Mouse (Mus musculus) stomach, embryonic 14.5 days (tissue): ENCODE measurements around the gene Zscan12. TPM values are rescaled to one million over a fixed set of nuclear protein-coding genes. Genes with fewer than 3 reads are reported as not detected.

ENCODE experiments used
- ATAC-seq: fragments of 200-750 bp; cut with Nextera tagmentation; 2 replicates; pipeline ENCODE4 v1.8.0; 2017; ENCODE audit warnings: low read depth, moderate TSS enrichment; ENCODE audit not compliant: insufficient number of reproducible peaks, insufficient read depth, low FRiP score
- H3K27ac ChIP-seq: fragments of 300-500 bp; sonication (generic); 2 replicates; pipeline ENCODE4 v1.5.1; 2014; ENCODE audit warnings: mild to moderate bottlenecking, low read length, moderate library complexity, mixed read lengths
- H3K27me3 ChIP-seq: fragments of 300-500 bp; sonication (generic); 2 replicates; pipeline ENCODE4 v1.6.1; 2014; ENCODE audit warnings: low read length, control low read depth, mixed read lengths; ENCODE audit not compliant: control insufficient read depth, insufficient read depth
- H3K36me3 ChIP-seq: fragments of 300-500 bp; sonication (generic); 2 replicates; pipeline ENCODE4 v1.6.1; 2014; ENCODE audit warnings: mild to moderate bottlenecking, control low read depth, low read length, moderate library complexity, mixed read lengths; ENCODE audit not compliant: control insufficient read depth, insufficient read depth
- H3K4me1 ChIP-seq: fragments of 300-500 bp; sonication (generic); 2 replicates; pipeline ENCODE4 v1.6.1; 2014; ENCODE audit warnings: low read length, control low read depth, mixed read lengths; ENCODE audit not compliant: control insufficient read depth, insufficient read depth
- H3K4me2 ChIP-seq: fragments of 300-500 bp; sonication (generic); replicated peaks from 2 replicates; pipeline ENCODE4 v1.6.1; 2014; ENCODE audit warnings: low read depth, low read length, control low read depth
- H3K4me3 ChIP-seq: fragments of 300-500 bp; sonication (generic); 2 replicates; pipeline ENCODE4 v1.5.1; 2014; ENCODE audit warnings: low read depth, low read length, control low read depth
- H3K9ac ChIP-seq: fragments of 300-500 bp; sonication (generic); replicated peaks from 2 replicates; pipeline ENCODE4 v1.6.1; 2014; ENCODE audit warnings: low read depth, mild to moderate bottlenecking, control low read depth, low read length, moderate library complexity, mixed read lengths
- H3K9me3 ChIP-seq: fragments of 300-500 bp; sonication (generic); 2 replicates; pipeline ENCODE4 v1.6.1; 2016; ENCODE audit warnings: low read depth, low read length, control low read depth; ENCODE audit not compliant: control insufficient read depth
- WGBS: fragments of 180-500 bp; shearing (Covaris S2); extraction: QIAGEN DNeasy Blood & Tissue Kit; methylation state at CpG from one replicate; pipeline ENCODE4 v1.1.7; 2014; 5-methylcytosine and 5-hydroxymethylcytosine counted together
- polyA plus RNA-seq: library from polyadenylated mRNA; unstranded; fragments of >200 nt; fragmentation: Nextera tagmentation; extraction: Ambion mirVana; gene quantifications from 2 replicates; pipeline ENCODE4 v1.2.1, GENCODE M21; 2014

Zscan12 gene
- polyA plus RNA-seq, 1 experiment from 2014 or later: 12.3 TPM

DNA sequence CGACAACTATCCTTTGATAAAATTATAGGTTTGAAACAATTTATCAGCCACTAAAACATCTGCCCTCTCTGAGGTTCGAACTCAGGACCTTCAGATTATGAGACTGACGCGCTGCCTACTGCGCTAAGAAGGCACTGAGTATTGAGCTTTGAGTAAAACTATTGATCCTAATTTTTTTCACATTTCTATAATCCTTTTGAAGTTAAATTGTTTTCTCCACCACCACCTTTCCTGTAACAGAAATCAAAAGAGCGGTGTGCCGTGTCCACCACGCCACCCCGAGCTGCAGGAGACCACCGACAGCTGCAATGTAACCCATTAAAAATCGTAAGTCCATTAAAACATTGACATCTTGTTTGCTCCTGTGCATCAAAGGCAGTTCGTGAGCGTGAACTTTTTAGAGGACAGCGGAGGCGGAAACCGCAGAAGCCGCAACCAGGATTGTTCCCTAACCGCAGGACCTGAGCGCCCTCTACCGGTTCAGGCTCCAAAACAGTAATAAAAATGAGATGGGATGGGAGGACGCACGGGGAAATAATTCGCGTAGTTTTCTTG is 35.9 kb upstream of the Zscan12 start:
- Histone ChIP-seq H3K9ac (0 out of 2 replicates have a peak overlapping the region, but pooled peaks have one; percentile 18), H3K4me3 (peak overlapping the region; percentile 38), H3K36me3 (no peaks in the 10 kb centered on the region), H3K4me1 (0 out of 2 replicates have a peak, but pooled peaks cover 6% of the 10 kb centered on the region), H3K27me3 (no peaks in the 10 kb centered on the region), H3K27ac (no peak overlapping the region), H3K9me3 (no peaks in the 10 kb centered on the region), H3K4me2 (peak overlapping the region; percentile 69)
- peak; percentile 68 for ATAC-seq
- WGBS: under 1% methylated on average over 24 of the region's 24 CpGs

DNA sequence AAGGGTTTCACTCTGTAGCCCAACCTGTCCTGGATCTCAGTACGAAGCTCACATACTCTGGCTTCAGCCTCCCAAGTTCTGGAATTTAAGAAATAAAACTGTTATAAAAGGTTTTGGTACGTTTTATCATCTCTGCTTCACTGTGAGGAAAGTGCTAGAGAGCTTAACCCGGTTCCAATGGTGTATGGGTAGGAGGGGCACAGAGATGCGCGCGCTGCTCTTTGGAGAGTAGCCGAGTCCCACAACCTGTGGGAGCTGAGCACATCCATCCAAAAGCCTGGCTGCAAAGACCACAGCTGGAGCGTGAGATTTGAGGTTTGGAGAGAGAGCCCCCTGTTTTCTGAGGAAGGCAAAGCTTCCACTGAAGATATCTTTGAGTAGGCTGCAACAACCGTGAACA is 35.2 kb upstream of the Zscan12 start:
- Histone ChIP-seq H3K4me3 (peak overlapping the region; percentile 38), H3K4me1 (0 out of 2 replicates have a peak, but pooled peaks cover 6% of the 10 kb centered on the region), H3K27me3 (no peaks in the 10 kb centered on the region), H3K4me2 (peak overlapping the region; percentile 69), H3K9me3 (no peaks in the 10 kb centered on the region), H3K36me3 (no peaks in the 10 kb centered on the region), H3K9ac (0 out of 2 replicates have a peak overlapping the region, but pooled peaks have one; percentile 18), H3K27ac (no peak overlapping the region)
- 2% methylated on average over 9 of the region's 9 CpGs for WGBS
- ATAC-seq: no peak

DNA sequence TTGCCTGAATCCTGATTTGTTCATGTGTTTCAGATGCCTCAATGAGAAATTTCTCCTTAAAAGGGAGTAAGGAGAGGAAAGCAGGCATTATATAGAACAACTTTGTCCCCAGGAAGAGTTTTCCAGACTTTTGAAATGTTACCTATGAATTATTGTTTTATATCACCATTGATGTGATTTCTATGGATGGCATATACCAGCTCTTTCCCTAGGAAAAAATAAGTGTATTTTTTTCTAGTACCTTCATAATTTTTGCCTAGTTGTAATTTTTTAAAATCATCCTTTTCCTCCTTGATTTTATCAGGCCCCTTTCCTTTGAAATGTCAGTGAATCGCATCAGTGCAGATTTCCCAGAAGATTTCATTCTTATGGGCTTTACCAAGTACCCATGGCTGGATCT is 16.0 kb upstream of the Zscan12 start, which contains the start of gene Olfr1367:
TSS of gene Olfr1367 (plus strand) at position 301 of the 400 bp plus-strand sequence.
- Histone ChIP-seq H3K36me3 (no peaks in the 10 kb centered on the region), H3K4me1 (no peaks in the 10 kb centered on the region), H3K9me3 (no peaks in the 10 kb centered on the region), H3K4me3 (no peak within 1 kb of the TSS), H3K27ac (no peak within 1 kb of the TSS), H3K27me3 (no peaks in the 10 kb centered on the region), H3K4me2 (no peak within 1 kb of the TSS), H3K9ac (no peak within 1 kb of the TSS)
- no peak for ATAC-seq
- 96% methylated on average over 1 of the region's 1 CpGs for WGBS

DNA sequence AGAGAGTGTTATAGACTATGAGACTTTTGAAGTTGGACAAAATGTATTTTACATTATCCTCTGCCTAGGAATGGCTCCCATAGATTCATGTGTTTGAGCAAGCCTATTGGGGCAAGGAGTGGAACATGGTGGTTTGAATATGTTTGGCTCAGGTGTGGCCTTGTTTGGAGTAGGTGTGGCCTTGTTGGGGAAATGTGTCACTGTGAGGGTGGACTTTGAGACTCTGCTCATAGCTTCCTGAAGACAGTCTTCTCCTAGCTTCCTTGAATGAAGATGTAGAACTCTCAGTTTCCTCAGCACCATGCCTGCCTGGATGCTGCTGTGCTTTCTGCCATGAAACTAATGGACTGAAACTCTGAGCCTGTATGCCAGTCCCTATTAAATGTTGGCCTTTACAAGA is 12.0 kb upstream of the Zscan12 start:
- no peaks in the 10 kb centered on the region for H3K9me3 ChIP-seq
- no peak for ATAC-seq
- H3K27me3 ChIP-seq: no peaks in the 10 kb centered on the region
- H3K9ac ChIP-seq: no peak overlapping the region
- H3K36me3 ChIP-seq: no peaks in the 10 kb centered on the region
- H3K4me2 ChIP-seq: no peak overlapping the region
- H3K4me1 ChIP-seq: no peaks in the 10 kb centered on the region
- no peak overlapping the region for H3K27ac ChIP-seq
- H3K4me3 ChIP-seq: no peak overlapping the region

DNA sequence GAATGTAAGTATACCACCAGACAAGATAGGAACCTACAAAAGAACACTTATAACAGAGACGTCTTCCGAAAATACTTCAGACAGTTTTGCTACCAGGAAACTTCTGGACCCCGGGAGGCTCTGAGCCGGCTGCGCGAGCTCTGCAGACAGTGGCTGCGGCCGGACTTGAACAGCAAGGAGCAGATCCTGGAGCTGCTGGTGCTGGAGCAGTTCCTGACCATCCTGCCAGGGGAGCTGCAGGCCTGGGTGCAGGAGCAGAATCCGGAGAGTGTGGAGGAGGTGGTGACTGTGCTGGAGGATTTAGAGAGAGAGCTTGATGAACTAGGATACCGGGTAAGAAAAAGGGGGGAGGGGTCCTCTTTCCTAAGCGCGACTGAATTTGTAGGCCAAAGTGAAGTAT is 1.1 kb downstream of the Zscan12 start:
- H3K9ac ChIP-seq: no peak overlapping the region

DNA sequence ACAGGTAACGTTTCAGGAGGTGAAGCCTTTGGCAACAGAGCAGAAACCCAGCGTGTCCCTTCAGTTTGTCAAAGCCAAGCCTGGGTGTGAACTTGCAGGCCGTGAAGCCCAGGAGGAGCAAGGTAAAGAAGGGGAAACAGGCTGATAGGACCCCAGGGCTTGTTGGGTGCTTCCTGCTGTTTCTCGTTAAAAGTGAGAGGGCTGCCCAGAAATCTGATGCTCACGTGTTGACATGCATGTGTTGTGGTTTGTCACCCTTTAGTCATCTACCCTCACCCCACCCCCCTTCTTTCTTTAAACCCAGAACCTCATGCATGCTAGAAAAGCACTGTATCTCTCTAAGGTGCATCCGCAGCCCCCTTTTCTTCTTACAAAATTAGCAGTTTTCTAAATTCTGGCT is 4.0 kb downstream of the Zscan12 start:
- 72% methylated on average over 6 of the region's 6 CpGs for WGBS
- no peak overlapping the region for H3K4me2 ChIP-seq

More for the DNA sequence above, 1.1 kb downstream of the Zscan12 start:
- Histone ChIP-seq H3K27ac (no peak overlapping the region), H3K9me3 (no peaks in the 10 kb centered on the region), H3K4me3 (peak overlapping the region; percentile 67), H3K4me1 (peaks cover 15% of the 10 kb centered on the region; the same call in 1 of the 2 replicates), H3K36me3 (peaks cover 14% of the 10 kb centered on the region), H3K4me2 (peak overlapping the region; percentile 69), H3K27me3 (no peaks in the 10 kb centered on the region)
- WGBS: 70% methylated on average over 12 of the region's 12 CpGs
- ATAC-seq: no peak

DNA sequence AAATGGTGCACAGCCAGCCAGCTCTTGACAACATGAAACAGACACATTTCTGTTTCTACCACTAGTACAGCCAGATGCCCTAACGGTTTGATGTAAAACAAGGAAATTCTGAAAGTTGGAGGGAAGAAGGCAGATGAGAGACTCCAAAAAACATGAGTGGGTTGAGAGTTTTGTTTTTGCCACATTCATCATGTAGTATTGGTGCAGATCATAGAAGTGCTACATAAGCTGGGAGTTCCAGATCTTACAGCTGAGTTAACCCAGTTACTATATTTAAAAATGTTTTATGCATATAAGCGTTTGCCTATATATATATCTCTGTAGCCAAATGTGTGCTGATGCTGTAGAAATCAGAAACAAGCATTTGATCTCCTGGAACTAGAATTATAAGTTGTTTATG is 10.1 kb downstream of the Zscan12 start:
- Histone ChIP-seq H3K9me3 (no peaks in the 10 kb centered on the region), H3K4me2 (no peak overlapping the region), H3K4me1 (no peaks in the 10 kb centered on the region), H3K27me3 (no peaks in the 10 kb centered on the region), H3K27ac (no peak overlapping the region), H3K36me3 (peaks cover 27% of the 10 kb centered on the region), H3K4me3 (no peak overlapping the region), H3K9ac (no peak overlapping the region)
- 91% methylated on average over 2 of the region's 2 CpGs for WGBS
- ATAC-seq: no peak

More for the DNA sequence above, 4.0 kb downstream of the Zscan12 start:
- H3K27ac ChIP-seq: no peak overlapping the region
- H3K4me1 ChIP-seq: peaks cover 15% of the 10 kb centered on the region; the same call in 1 of the 2 replicates
- H3K9me3 ChIP-seq: no peaks in the 10 kb centered on the region
- no peak for ATAC-seq
- no peak overlapping the region for H3K9ac ChIP-seq
- H3K27me3 ChIP-seq: no peaks in the 10 kb centered on the region
- H3K36me3 ChIP-seq: peaks cover 36% of the 10 kb centered on the region
- no peak overlapping the region for H3K4me3 ChIP-seq

DNA sequence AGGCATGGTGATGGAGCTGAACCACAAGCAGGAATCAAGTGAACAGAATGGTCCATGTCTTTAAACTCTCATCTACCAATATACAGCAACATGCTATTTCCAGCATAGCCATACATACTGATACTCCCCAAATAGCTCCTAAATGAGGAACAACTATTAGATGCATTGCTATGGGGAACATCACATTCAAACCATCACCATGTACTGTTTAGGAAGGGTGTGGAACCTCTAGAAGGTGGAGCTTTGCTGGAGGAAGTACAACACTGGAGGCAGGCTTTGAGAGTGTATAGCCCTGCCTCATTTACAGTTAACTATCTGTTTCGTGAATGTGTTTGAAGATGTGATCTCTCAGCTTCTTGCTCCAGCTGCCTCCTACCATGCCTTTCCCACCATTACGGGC is 15.2 kb downstream of the Zscan12 start:
- Histone ChIP-seq H3K27ac (no peak overlapping the region), H3K4me2 (no peak overlapping the region), H3K4me3 (no peak overlapping the region), H3K36me3 (no peaks in the 10 kb centered on the region), H3K27me3 (no peaks in the 10 kb centered on the region), H3K9me3 (no peaks in the 10 kb centered on the region), H3K9ac (no peak overlapping the region), H3K4me1 (no peaks in the 10 kb centered on the region)
- ATAC-seq: no peak
- 89% methylated on average over 2 of the region's 2 CpGs for WGBS

DNA sequence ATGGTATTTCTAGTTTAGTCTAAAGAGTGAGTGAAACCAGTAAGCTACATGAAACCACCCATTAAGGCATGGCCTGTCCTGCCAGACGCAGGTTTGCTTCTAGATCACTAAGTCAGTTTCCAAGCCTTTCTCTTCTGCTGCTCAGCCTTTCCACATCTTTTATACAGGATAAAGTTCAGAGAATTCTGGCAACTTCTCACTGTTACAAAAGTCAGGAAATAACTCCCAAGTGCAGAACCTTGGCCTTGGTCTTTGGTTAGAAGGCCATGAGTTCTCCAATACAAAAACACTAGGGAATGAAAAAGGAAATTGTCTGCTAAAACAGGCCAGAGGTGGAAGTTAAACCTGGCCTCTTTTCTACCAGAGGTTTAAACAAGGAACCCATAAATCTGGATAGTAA is 32.6 kb downstream of the Zscan12 start:
- 91% methylated on average over 1 of the region's 1 CpGs for WGBS
- ATAC-seq: no peak
- Histone ChIP-seq H3K4me2 (no peak overlapping the region), H3K27me3 (no peaks in the 10 kb centered on the region), H3K27ac (no peak overlapping the region), H3K9me3 (no peaks in the 10 kb centered on the region), H3K4me1 (no peaks in the 10 kb centered on the region), H3K4me3 (no peak overlapping the region), H3K36me3 (peaks cover 66% of the 10 kb centered on the region), H3K9ac (no peak overlapping the region)
